Mouse (Mus musculus): ENCODE results near the gene Speer4b.

DNA sequence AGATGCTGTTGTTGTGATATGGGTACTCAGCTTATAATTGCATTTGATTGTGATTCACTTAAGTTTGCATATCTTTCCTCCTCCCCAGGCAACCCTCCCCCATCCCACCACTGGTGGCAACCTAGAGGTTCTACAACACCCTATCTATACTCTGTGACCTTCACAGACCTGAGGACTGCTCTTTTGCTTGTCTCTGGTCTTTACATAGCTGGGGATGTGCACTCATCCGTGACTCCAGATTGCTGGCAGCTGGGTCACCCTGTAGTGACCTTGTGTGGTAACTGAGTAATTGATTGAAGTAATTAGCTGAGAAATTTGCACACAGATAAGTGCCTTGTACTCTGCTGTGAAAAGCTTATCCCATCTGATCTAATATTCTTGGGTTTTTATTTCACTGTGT lies 15.1 kb downstream of the Speer4b start:
- TF ChIP-seq GATA1 (IDR thresholded peaks at IDR 0.05; ENCODE audit: borderline replicate concordance, low read length) (no peak), FLI1 (IDR thresholded peaks at IDR 0.05; ENCODE audit: low read length) (no peak)

Data from megakaryocyte, embryonic 14.5 days (primary cell).